Mouse (Mus musculus): ENCODE data around the gene Ugdh.
"Not testable (repeated sequence)": the region's sequence is repeated elsewhere in the genome, so short reads cannot be mapped to it uniquely, and the experiment has no call there.

The Ugdh gene

DNA sequence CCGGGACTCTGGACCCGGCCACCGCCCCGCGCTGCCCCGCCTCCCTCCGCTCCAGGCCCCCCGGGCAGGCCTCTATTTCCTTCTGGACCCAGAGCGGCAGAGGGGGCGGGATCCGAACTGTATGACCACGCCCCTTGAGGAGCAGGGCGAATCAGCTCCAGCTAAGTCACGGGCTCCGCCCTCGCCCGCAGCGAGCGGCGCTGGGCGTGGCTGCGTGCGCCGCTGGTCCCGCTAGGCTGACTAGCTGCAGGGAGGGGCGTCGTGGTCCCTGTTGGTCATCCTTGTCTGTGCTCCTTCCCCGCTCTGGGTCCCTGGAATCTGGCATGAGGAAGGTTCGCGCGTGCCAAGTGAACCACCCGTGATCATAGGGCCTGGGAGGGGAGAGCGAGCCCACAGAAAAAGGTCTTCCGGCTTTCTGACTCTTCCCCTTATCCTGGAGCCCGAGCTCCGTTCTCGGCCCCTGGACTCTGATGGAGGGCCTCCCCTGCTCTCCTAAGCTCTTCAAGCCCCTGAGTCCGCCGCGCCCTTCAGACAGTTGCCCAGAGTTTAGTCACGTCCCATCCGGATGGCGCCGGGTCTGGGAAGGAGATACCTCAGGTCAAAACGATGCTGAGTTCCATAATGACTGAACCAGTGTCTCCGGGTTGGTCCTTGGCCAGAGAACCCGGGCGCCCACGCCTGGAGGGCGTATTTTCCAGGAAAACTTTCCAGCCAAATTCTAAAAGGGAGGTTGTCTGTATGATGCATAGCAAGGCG is at the start of gene Ugdh:
TSS of gene Ugdh (minus strand) at position 144 of the 756 bp plus-strand sequence.
- DNase-seq (ENCODE audit: low read depth): peak; percentile 96

- no peak for DNase-seq (ENCODE audit: low read depth)
These were observed 47.2 kb upstream of the Ugdh start for GRCm38 (mm10) chr5:65482996-65483395.

DNA sequence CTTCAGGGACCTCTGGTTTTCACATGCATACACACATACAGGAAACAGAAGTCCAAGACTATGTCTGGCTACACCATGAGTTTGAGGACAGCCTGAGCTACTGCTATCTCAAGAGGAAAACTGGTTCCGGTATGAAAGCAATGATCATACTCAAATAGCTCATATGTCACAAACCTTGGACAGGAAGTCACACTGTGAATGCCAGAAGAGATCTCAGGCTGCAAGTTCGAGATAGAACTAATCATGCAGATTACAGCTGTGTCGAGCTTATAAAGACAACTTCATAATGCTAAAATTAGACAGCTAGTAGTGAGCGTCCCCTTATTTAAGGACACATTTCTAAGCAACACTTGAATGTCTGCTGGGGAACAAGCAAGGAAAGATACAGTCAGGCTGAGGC is 44.8 kb upstream of the Ugdh start:
- peak; percentile 19 for DNase-seq (ENCODE audit: low read depth)

DNA sequence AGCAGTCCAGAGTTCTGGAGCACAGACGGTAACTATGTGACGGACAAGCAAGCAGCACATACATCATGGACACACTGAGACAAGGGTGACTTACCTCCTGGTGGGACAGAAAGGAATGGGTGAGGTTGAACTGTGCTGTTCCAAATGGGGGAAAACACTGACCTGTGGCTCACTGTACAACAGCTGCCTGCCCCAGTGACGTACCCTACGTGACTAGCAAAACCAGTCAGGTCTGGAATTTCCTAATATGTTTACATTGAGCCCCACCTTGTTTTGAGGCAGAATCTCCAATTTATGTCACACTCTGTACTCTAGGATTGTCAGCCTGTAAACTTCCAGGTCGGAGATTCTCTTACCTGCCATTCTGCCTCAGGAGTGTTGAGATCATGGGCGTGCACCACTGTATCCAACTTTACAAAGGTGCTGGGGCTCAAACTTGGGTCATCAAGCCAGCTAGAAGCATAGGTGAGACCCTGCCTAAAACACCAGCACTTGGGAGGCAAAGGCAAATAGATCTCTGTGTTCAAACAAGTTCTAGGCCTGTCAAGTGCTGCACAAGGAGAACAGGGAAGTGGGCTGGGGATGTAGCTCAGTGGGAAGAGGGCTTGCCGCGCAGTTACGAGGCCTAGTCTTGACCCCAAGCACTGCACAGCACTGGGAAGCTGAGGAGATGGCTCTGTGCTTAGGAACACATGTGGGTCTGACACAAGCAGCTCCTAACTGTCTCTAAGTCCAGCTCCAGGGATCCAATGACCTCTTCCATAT is 44.1 kb upstream of the Ugdh start:
- no peak for DNase-seq (ENCODE audit: low read depth)

DNA sequence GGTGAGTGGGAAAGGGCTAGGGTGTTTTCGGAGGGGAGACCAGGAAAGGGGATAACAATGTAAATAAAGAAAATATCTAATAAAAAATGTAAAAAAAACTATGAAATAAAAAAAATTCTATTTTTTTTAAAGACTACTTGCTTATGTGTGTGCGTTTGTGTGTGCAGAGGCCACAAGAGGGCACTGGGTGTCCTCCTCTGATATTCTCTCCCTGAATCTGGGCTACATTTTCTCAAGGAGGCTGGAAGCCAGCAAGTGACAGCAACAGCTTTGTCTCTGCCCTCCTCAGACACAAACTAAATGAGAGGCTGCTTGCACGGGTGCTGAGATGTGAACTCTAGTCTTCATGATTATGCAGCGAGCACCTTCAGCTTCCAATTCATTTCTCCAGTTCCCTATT is 42.5 kb upstream of the Ugdh start:
- no peak for DNase-seq (ENCODE audit: low read depth)

- not testable (repeated sequence) for DNase-seq (ENCODE audit: low read depth)
These were observed 41.0 kb upstream of the Ugdh start for GRCm38 (mm10) chr5:65476739-65477138.

DNA sequence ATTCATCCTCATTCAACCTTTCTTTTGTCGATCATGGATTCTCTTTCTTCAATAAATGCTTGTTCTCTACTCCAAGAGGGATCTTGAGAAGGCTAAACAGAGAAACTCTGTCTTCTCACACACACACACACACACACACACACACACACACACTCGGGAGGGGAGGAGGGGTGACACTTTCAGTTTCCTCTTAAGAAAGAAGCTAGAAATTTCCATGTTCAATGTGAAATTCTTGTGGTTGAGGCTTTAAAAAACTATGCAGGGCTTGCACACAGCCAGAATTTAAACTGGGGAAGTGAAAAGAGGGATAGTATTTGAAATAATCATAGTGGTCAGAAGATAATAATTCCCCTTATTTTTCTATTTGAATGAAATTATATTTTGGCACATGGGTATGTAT is 40.1 kb upstream of the Ugdh start:
- DNase-seq (ENCODE audit: low read depth): no peak

GRCm38 (mm10) chr5:65469766-65470165 is 34.0 kb upstream of the Ugdh start:
- DNase-seq (ENCODE audit: low read depth): no peak

DNA sequence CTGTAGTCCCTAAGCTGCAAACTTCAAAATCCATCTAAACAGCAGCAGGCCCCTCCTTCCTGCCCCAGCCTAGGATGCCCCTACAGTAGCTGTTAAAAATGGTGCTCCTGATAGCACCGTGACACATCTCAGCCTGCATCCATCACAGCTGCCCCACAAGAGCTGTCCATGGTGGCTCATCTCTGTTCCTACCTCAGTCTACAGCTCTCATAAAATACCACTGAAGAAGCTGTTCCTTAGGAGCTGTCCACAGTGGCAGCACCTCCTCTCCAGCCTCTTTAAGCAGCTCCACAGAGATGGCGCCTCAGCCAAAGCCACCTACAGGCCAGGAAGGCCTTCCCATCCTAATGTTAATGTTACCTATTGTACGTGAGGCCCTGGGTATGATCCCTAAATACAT is 31.2 kb upstream of the Ugdh start:
- no peak for DNase-seq (ENCODE audit: low read depth)

GRCm38 (mm10) chr5:65460361-65460760 is 24.6 kb upstream of the Ugdh start:
- DNase-seq (ENCODE audit: low read depth): no peak

GRCm38 (mm10) chr5:65459454-65459853 is 23.7 kb upstream of the Ugdh start:
- DNase-seq (ENCODE audit: low read depth): no peak

DNA sequence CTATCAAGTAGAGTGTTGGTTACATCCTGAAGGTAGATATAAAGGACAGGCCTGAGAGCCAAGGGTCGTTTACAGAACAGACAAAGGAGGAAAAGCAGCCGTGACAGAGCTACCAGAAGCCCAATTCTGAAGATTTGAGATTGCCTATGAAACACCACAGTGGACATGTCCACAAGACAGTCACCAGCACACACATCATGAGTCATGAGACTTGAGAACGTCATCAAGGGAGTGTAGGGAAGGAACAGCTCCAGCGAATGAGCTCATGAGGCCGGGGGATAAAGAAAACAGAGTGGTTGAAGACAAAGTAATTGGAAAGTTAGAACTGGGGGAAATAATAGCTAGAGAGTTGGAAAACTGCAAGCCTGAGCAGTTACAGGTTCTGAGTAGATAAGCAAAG is 22.1 kb upstream of the Ugdh start:
- DNase-seq (ENCODE audit: low read depth): no peak

GRCm38 (mm10) chr5:65457086-65457827 is 21.5 kb upstream of the Ugdh start:
- DNase-seq (ENCODE audit: low read depth): no peak

GRCm38 (mm10) chr5:65454771-65455170 is 19.0 kb upstream of the Ugdh start:
- DNase-seq (ENCODE audit: low read depth): no peak

DNA sequence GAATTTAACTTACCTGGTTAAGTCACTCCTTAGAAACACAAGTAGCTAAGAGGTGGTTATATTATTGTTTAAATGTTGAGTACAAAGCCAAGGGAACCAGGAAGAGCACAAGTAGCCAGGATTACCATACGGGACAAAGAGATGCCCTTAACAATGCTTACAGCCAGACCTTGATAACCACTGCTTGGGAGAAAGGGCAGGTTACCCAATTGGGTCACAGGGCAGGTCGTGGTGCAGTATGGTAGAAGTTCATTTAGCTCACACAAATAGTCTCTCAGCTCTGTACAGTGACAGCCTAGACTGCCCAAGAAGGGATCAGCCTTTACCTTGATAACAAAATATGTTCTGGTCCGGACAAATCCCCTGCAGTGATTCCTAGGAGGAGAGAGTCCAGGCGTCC is 13.2 kb upstream of the Ugdh start:
- DNase-seq (ENCODE audit: low read depth): no peak

DNA sequence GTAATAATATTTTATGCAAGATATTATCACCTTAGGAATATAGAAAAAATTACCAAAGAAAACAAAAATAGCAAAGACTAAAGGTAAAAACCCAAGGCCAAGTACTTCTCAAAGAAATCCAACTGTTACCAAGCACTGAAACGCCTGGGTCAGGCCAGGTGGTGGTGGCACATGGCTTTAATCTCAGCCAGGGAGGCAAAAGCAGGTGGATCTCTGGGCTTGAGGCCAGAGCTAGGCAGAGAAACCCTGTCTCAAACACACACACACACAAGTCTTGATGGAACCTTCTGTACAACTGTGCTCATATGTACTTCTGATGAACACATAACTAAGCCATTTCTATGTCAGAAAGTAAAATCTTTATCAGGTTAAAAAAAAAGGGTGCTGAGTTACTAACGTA is 12.1 kb upstream of the Ugdh start:
- DNase-seq (ENCODE audit: low read depth): no peak

GRCm38 (mm10) chr5:65446756-65447155 is 11.0 kb upstream of the Ugdh start:
- DNase-seq (ENCODE audit: low read depth): no peak

DNA sequence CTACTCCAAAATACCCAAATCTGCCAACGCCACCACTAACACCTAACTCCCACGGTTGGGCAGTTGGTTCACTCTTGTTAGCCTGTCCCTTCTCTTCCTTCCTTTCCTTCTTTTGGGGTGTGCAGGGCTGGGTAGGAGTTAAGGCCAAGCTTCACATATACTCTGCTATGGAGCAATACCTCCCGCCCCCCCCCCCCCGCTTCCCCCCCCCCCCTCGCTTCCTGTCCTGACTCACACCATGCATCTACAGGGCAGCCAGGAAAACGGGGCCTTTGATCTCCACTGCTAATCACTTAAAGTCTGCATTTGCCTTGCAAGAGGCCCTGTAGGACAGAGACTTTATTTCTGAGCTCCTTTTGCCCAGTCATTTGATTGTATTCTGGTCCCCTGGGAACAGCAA is 9.2 kb upstream of the Ugdh start:
- no peak for DNase-seq (ENCODE audit: low read depth)

DNA sequence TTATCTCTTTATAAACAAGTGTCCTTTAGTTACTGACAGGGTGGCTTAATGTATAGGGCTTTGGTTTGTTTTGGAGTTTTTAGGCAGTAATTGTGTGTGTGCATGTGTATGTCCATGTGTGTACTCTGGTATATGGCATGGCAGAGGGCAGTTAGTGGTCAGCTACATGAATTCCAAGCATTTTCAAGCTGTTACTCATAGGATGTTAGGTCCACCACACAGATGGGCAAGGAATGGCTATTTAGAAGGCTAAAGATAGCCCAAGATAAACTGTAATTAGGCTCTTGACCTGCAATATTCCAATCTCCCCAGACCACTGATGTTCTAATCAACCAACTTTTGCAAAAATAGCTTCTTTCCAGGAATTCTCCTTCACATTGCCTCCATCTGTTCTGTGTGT is 2.3 kb upstream of the Ugdh start:
- DNase-seq (ENCODE audit: low read depth): no peak

DNA sequence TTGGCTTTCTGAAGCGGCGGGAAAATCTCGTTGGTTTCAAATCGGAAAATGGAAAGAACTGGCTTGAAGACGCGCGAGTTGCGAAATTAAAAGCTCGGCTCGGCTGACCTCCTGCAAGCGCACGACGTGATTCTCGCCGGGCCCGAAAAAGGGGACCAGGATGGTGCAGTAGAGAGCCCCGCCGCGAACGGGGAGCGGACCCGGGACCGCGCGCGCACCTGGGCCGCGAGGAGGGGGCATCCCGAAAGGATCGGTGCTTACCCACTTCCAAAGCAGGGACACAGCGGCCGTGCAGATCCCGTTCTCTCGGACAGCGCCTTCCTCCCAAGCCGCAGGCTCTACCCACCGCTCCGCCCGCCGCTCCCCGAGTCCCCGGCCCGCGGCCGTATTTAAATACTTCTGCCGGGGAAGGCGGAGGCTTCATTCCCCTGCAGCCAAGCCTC is 365 bp downstream of the Ugdh start:
- DNase-seq (ENCODE audit: low read depth): no peak

DNA sequence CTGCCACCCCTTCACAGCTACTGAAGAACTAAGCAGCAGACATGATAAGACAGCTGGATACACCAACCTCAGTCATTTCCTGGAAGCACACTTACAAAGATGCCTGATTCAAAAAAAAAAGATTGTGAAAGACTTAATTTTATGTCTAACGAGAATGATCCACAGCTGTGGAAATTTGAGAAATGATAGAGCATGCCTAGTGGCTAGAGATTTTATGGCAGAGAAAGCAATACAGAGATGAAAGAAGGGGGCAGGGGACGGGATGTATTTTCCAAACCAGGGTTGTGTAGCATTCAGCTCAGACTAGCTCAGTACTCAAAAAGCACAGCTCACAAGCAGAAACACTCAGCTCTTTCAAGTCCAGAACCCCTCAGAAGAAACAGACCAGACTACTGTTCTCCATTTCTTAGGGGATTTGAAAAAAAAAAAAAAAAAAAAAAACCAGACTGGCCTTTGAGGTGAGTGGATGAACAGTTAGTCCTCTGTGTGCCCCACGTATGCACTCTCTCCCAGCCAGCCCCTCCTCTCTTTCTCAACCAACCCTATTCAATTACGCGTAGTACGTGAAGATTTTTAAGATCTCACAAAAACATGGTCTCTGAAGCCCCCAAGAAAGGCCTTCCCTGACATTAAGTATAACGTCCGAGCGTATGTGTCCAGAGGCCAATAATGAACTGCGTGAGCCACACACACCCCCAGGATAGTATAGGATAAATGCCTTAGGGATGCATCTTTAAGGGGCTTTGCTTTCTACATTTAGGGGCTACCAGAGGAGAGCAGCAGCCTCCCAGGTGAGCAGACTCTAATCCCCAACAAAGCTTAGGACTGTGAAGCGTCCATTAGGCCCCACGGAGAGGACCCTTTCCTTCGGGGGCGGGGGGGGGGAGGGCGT is 1.0 kb downstream of the Ugdh start:
- no peak for DNase-seq (ENCODE audit: low read depth)

DNA sequence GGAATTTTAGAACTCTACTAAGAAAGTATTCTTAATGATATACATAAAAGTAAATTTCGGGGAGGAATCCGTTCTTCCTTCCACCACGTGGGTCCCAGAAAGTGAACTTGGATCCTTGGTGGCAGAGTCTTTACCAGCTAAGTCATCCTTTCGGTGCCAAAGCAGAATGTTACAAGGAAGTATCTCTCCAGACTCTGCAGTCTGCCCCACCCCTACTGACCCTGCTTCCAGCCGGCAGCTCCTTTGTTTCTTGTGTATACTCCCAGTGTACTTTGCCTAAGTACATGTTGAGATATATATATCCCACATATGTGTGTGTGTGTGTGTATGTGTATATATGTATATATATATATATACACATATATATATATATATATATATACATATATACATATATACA is 6.3 kb downstream of the Ugdh start:
- no peak for DNase-seq (ENCODE audit: low read depth)

All from c-Kit-positive CD71-negative TER-119-negative erythroid progenitor cells, embryonic 14.5 days (primary cell).